Mouse (Mus musculus): ENCODE results near the gene Col28a1.
A peak's percentile ranks its signal among the peaks of the same experiment; 100 is the strongest.

The Col28a1 gene

GRCm38 (mm10) chr6:8118577-8118976 lies 73.8 kb downstream of the Col28a1 start:
- DNase-seq (ENCODE audit: low spot score in 2 of 2) = no peak

- DNase-seq (ENCODE audit: low spot score in 2 of 2) = no peak
Observed at GRCm38 (mm10) chr6:8105870-8106706, 86.3 kb downstream of the Col28a1 start.

- no peak for DNase-seq (ENCODE audit: low spot score in 2 of 2)
Observed at GRCm38 (mm10) chr6:8101224-8101623, 91.2 kb downstream of the Col28a1 start.

- no peak for DNase-seq (ENCODE audit: low spot score in 2 of 2)
Observed at GRCm38 (mm10) chr6:8095856-8096255, 96.6 kb downstream of the Col28a1 start.

- no peak for DNase-seq (ENCODE audit: low spot score in 2 of 2)
Observed at GRCm38 (mm10) chr6:8094160-8094953, 98.1 kb downstream of the Col28a1 start.

GRCm38 (mm10) chr6:8093556-8093955 lies 98.9 kb downstream of the Col28a1 start:
- DNase-seq (ENCODE audit: low spot score in 2 of 2) = no peak

- peak in 1 of 2 experiments; percentile 8 for DNase-seq (ENCODE audit: low spot score in 2 of 2)
Observed at GRCm38 (mm10) chr6:8086847-8087246, 105.6 kb downstream of the Col28a1 start.

- DNase-seq (ENCODE audit: low spot score in 2 of 2) = no peak
Observed at GRCm38 (mm10) chr6:8084806-8085205, 107.6 kb downstream of the Col28a1 start.

GRCm38 (mm10) chr6:8083196-8083595 lies 109.2 kb downstream of the Col28a1 start:
- no peak for DNase-seq (ENCODE audit: low spot score in 2 of 2)

GRCm38 (mm10) chr6:8077572-8078146 lies 114.8 kb downstream of the Col28a1 start:
- no peak for DNase-seq (ENCODE audit: low spot score in 2 of 2)

GRCm38 (mm10) chr6:8074914-8075313 lies 117.5 kb downstream of the Col28a1 start:
- DNase-seq (ENCODE audit: low spot score in 2 of 2) = no peak

GRCm38 (mm10) chr6:8068979-8069378 lies 123.4 kb downstream of the Col28a1 start:
- no peak for DNase-seq (ENCODE audit: low spot score in 2 of 2)

- DNase-seq (ENCODE audit: low spot score in 2 of 2) = no peak
Observed at GRCm38 (mm10) chr6:8068394-8068793, 124.0 kb downstream of the Col28a1 start.

GRCm38 (mm10) chr6:8067124-8067523 lies 125.3 kb downstream of the Col28a1 start:
- no peak for DNase-seq (ENCODE audit: low spot score in 2 of 2)

GRCm38 (mm10) chr6:8066208-8066607 lies 126.2 kb downstream of the Col28a1 start:
- DNase-seq (ENCODE audit: low spot score in 2 of 2) = peak in 1 of 2 experiments; percentile 7

- DNase-seq (ENCODE audit: low spot score in 2 of 2) = no peak
Observed at GRCm38 (mm10) chr6:8059199-8059598, 133.2 kb downstream of the Col28a1 start.

GRCm38 (mm10) chr6:8048216-8048615 lies 144.2 kb downstream of the Col28a1 start:
- no peak for DNase-seq (ENCODE audit: low spot score in 2 of 2)

GRCm38 (mm10) chr6:8046446-8046845 lies 146.0 kb downstream of the Col28a1 start:
- DNase-seq (ENCODE audit: low spot score in 2 of 2) = no peak

GRCm38 (mm10) chr6:8045825-8046224 lies 146.6 kb downstream of the Col28a1 start:
- DNase-seq (ENCODE audit: low spot score in 2 of 2) = no peak

GRCm38 (mm10) chr6:8028711-8029110 lies 163.7 kb downstream of the Col28a1 start:
- no peak for DNase-seq (ENCODE audit: low spot score in 2 of 2)

GRCm38 (mm10) chr6:8025332-8026129 lies 166.9 kb downstream of the Col28a1 start:
- no peak for DNase-seq (ENCODE audit: low spot score in 2 of 2)

- DNase-seq (ENCODE audit: low spot score in 2 of 2) = no peak
Observed at GRCm38 (mm10) chr6:8023527-8023926, 168.9 kb downstream of the Col28a1 start.

All from natural killer cell, adult 2 months (primary cell).